Mouse (Mus musculus) ES-Bruce4 (cell line): ENCODE measurements around the gene Itsn1.

Experiments
- CTCF ChIP-seq: IDR thresholded peaks from one replicate; pipeline ENCODE4 v1.8.1; 2011; ENCODE audit warnings: low read depth, low read length
- EP300 ChIP-seq: IDR thresholded peaks from 2 replicates; pipeline ENCODE4 v1.6.1; 2011; ENCODE audit warnings: low read depth, low read length; ENCODE audit not compliant: insufficient read depth

DNA sequence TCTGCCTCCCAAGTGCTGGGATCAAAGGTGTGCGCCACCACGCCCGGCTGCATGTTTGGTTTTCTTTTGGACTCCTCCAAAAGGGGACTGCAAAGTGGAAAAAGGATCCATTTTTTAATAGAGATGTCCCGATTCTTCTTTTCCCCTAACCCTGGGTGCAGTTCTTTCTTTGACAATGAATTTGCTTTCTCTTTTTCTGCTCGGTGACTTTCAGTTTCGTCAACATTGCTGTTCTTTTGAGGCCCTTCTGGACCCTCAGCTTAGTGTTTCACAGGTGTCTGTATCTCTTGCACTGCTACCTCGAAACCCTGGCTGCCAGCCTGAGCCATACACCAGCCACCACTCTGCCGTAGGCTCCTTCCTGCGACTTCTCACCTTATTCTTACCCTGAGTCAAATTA is 66.5 kb downstream of the Itsn1 start:
- TF ChIP-seq CTCF = no peak
- no peak for TF ChIP-seq EP300
